Mouse (Mus musculus) midbrain, embryonic 11.5 days (tissue): ENCODE measurements at regions not wholly inside any gene's neighbourhood (a gene's known extent, or its start where the extent isn't known, plus 50 kb on each side); places are given as distances from the start of the nearest gene placed in this dataset.

Experiments
- ATAC-seq: fragments of 200-750 bp; cut with Nextera tagmentation; 2 replicates; pipeline ENCODE4 v1.8.0; 2017; ENCODE audit warnings: moderate TSS enrichment, moderate library complexity; ENCODE audit not compliant: low FRiP score
- DNase-seq: peaks from one replicate; pipeline ENCODE4 v3.0.0; 2015; ENCODE audit warnings: low spot score; ENCODE audit errors: missing footprints
- H3K27ac ChIP-seq: fragments of 300-500 bp; sonication (generic); 2 replicates; pipeline ENCODE4 v1.5.1; 2014; ENCODE audit warnings: low read depth, low read length
- H3K27me3 ChIP-seq: fragments of 300-500 bp; sonication (generic); 2 replicates; pipeline ENCODE4 v1.6.1; 2014; ENCODE audit warnings: mild to moderate bottlenecking, low read length, moderate library complexity, mixed read lengths; ENCODE audit not compliant: control insufficient read depth, insufficient read depth
- H3K36me3 ChIP-seq: fragments of 300-500 bp; sonication (generic); 2 replicates; pipeline ENCODE4 v1.6.1; 2014; ENCODE audit warnings: mild to moderate bottlenecking, low read length, moderate library complexity, mixed read lengths; ENCODE audit not compliant: control insufficient read depth, insufficient read depth
- H3K4me1 ChIP-seq: fragments of 300-500 bp; sonication (generic); 2 replicates; pipeline ENCODE4 v1.6.1; 2014; ENCODE audit warnings: low read length; ENCODE audit not compliant: control insufficient read depth, insufficient read depth
- H3K4me2 ChIP-seq: fragments of 300-500 bp; sonication (generic); 2 replicates; pipeline ENCODE4 v1.6.1; 2014; ENCODE audit warnings: mild to moderate bottlenecking, moderate library complexity
- H3K4me3 ChIP-seq: fragments of 300-500 bp; sonication (generic); 2 replicates; pipeline ENCODE4 v1.5.1; 2014; ENCODE audit warnings: low read depth, low read length
- H3K9ac ChIP-seq: fragments of 300-500 bp; sonication (generic); 2 replicates; pipeline ENCODE4 v1.6.1; 2014; ENCODE audit warnings: low read length
- H3K9me3 ChIP-seq: fragments of 300-500 bp; sonication (generic); 2 replicates; pipeline ENCODE4 v1.6.1; 2016; ENCODE audit warnings: low read length; ENCODE audit not compliant: control insufficient read depth
- WGBS: fragments of 180-500 bp; shearing (Covaris S2); extraction: QIAGEN DNeasy Blood & Tissue Kit; methylation state at CpG from one replicate; pipeline ENCODE4 v1.1.7; 2014; 5-methylcytosine and 5-hydroxymethylcytosine counted together

- H3K9me3 ChIP-seq = no peaks in the 10 kb centered on the region
- 90% methylated on average over 7 of the region's 7 CpGs for WGBS
- H3K36me3 ChIP-seq = no peaks in the 10 kb centered on the region
- H3K9ac ChIP-seq = no peak overlapping the region
- no peak for ATAC-seq
- no peak overlapping the region for H3K4me2 ChIP-seq
- no peak overlapping the region for H3K4me3 ChIP-seq
- H3K27ac ChIP-seq = no peak overlapping the region
- H3K27me3 ChIP-seq = no peaks in the 10 kb centered on the region
- 0 out of 2 replicates have a peak, but pooled peaks cover 2% of the 10 kb centered on the region for H3K4me1 ChIP-seq
- peak; percentile 80 for DNase-seq
Measured at GRCm38 (mm10) chr2:74292641-74293040, 286.6 kb downstream of the Lnpk start.

GRCm38 (mm10) chr2:74291416-74292396 is 287.5 kb downstream of the Lnpk start:
- H3K36me3 ChIP-seq = no peaks in the 10 kb centered on the region
- no peak for ATAC-seq
- 0 out of 2 replicates have a peak, but pooled peaks cover 2% of the 10 kb centered on the region for H3K4me1 ChIP-seq
- DNase-seq = peak; percentile 92
- H3K4me2 ChIP-seq = no peak overlapping the region
- H3K9ac ChIP-seq = no peak overlapping the region
- WGBS = 85% methylated on average over 8 of the region's 8 CpGs
- H3K4me3 ChIP-seq = no peak overlapping the region
- H3K27ac ChIP-seq = no peak overlapping the region
- no peaks in the 10 kb centered on the region for H3K27me3 ChIP-seq
- no peaks in the 10 kb centered on the region for H3K9me3 ChIP-seq

DNA sequence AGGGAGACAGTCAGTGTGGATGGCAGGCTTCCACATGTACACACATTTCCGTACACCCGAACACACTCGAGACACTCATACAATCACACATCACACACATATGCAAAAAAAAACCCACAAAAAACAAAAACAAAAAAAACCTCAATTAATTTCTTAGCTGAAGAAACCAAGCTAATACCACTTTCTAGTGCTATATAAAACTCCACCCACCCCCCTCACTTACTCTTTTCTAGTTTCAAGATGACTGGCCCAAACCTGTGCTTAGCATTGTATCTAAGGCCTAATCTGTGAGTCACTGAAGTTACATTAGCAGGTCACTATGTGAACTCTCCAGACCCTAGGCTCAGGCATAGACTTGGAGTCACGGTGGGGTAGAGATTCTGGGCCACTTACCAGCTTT is 293.6 kb downstream of the Lnpk start:
- Histone ChIP-seq H3K4me2 (no peak overlapping the region), H3K4me1 (0 out of 2 replicates have a peak, but pooled peaks cover 2% of the 10 kb centered on the region), H3K27me3 (no peaks in the 10 kb centered on the region), H3K36me3 (no peaks in the 10 kb centered on the region), H3K9me3 (no peaks in the 10 kb centered on the region), H3K4me3 (no peak overlapping the region), H3K9ac (no peak overlapping the region), H3K27ac (no peak overlapping the region)
- no peak for DNase-seq
- 84% methylated on average over 4 of the region's 4 CpGs for WGBS
- no peak for ATAC-seq

GRCm38 (mm10) chr2:74264963-74265362 is 314.3 kb downstream of the Lnpk start:
- ATAC-seq = no peak

DNA sequence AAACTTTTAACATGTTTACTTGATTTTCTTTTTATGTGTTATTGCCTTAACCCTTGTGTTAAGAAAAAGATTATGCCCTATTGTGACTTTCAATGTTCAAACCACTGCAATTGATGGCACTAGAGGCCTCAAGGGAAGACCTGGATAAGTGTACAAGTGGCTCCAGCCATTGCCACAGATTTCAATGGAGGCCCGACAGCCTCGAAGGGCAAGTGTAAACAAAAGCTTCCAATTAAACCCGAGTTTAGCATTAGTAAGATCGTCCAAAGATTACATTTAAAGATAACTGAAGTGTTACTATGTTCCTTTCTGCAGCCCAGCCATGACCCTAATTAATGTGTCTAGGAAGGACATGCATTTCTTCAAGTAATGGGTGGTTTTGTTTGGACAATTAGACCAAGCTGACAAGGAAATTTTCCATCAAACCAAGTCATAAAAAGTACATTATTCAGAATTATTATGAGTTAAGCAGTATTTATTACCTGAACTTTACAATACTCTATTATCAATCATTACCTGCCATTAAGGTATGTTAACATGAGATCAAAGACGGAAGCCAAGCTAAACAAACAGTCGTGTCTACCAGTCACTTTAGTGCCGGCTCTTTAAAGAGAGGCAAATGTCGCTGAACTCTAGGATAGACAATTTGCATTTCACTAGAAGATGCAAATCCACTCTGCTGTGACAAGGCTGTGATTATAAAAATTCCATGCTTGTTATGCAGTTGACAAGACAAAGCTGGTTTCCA is 322.0 kb downstream of the Lnpk start:
- 75% methylated on average over 8 of the region's 8 CpGs for WGBS
- Histone ChIP-seq H3K4me3 (no peak overlapping the region), H3K9me3 (no peaks in the 10 kb centered on the region), H3K27ac (no peak overlapping the region), H3K36me3 (no peaks in the 10 kb centered on the region), H3K4me1 (no peaks in the 10 kb centered on the region), H3K4me2 (no peak overlapping the region), H3K27me3 (no peaks in the 10 kb centered on the region), H3K9ac (no peak overlapping the region)
- ATAC-seq (no peak), DNase-seq (no peak)

More at GRCm38 (mm10) chr2:74264963-74265362, 314.3 kb downstream of the Lnpk start:
- WGBS = 90% methylated on average over 6 of the region's 6 CpGs
- Histone ChIP-seq H3K4me1 (no peaks in the 10 kb centered on the region), H3K27me3 (no peaks in the 10 kb centered on the region), H3K9me3 (no peaks in the 10 kb centered on the region), H3K4me3 (no peak overlapping the region), H3K4me2 (no peak overlapping the region), H3K27ac (no peak overlapping the region), H3K9ac (no peak overlapping the region), H3K36me3 (no peaks in the 10 kb centered on the region)
- DNase-seq = no peak

- ATAC-seq = no peak
- Histone ChIP-seq H3K9ac (no peak overlapping the region), H3K27me3 (no peaks in the 10 kb centered on the region), H3K4me2 (no peak overlapping the region), H3K4me3 (no peak overlapping the region), H3K27ac (no peak overlapping the region), H3K4me1 (peaks cover 7% of the 10 kb centered on the region), H3K36me3 (no peaks in the 10 kb centered on the region), H3K9me3 (no peaks in the 10 kb centered on the region)
- DNase-seq = no peak
- 95% methylated on average over 3 of the region's 3 CpGs for WGBS
Measured at GRCm38 (mm10) chr2:74247521-74247920, 331.7 kb downstream of the Lnpk start.

DNA sequence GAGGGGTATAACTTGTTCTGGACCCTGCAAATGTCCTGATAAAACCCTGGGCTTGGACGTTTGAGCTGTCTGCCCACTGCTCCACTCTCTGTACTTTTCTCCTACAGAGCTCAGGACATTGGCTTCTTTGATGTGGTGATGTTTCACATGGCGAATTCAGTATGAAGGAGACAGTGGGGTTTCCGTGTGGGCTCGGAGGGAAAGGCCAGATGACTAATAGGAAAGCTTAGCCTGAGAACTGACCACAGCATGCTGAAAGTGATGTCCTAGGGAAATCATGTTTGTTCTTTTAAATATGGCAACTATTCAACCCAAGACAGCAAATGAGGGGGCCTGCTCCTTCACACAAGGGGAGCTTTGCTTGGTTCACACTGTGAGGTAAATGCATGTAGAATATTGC is 332.6 kb downstream of the Lnpk start:
- WGBS = 80% methylated on average over 4 of the region's 4 CpGs
- no peaks in the 10 kb centered on the region for H3K36me3 ChIP-seq

GRCm38 (mm10) chr2:74244203-74244602 is 333.1 kb upstream of the Atp5g3 start:
- ATAC-seq = no peak
- Histone ChIP-seq H3K36me3 (no peaks in the 10 kb centered on the region), H3K4me2 (no peak overlapping the region), H3K4me3 (no peak overlapping the region), H3K9ac (no peak overlapping the region), H3K9me3 (no peaks in the 10 kb centered on the region), H3K27ac (no peak overlapping the region), H3K4me1 (peaks cover 7% of the 10 kb centered on the region), H3K27me3 (peaks cover 5% of the 10 kb centered on the region; the same call in 1 of the 2 replicates)
- no peak for DNase-seq
- 79% methylated on average over 6 of the region's 6 CpGs for WGBS

More for the DNA sequence above, 332.6 kb downstream of the Lnpk start:
- Histone ChIP-seq H3K27ac (no peak overlapping the region), H3K4me3 (no peak overlapping the region), H3K27me3 (no peaks in the 10 kb centered on the region), H3K4me1 (peaks cover 7% of the 10 kb centered on the region), H3K9me3 (no peaks in the 10 kb centered on the region), H3K9ac (no peak overlapping the region), H3K4me2 (no peak overlapping the region)
- DNase-seq (no peak), ATAC-seq (no peak)

GRCm38 (mm10) chr2:74243801-74244200 is 332.7 kb upstream of the Atp5g3 start:
- DNase-seq = peak; percentile 85
- no peaks in the 10 kb centered on the region for H3K9me3 ChIP-seq
- peak overlapping the region; percentile 15; the same call in 1 of the 2 replicates for H3K27ac ChIP-seq
- 54% methylated on average over 9 of the region's 9 CpGs for WGBS
- H3K4me1 ChIP-seq = peaks cover 7% of the 10 kb centered on the region
- peak; percentile 42; the same call in 1 of the 2 replicates for ATAC-seq
- no peaks in the 10 kb centered on the region for H3K36me3 ChIP-seq
- H3K27me3 ChIP-seq = peaks cover 5% of the 10 kb centered on the region; the same call in 1 of the 2 replicates
- no peak overlapping the region for H3K9ac ChIP-seq
- no peak overlapping the region for H3K4me3 ChIP-seq
- no peak overlapping the region for H3K4me2 ChIP-seq
